Mouse (Mus musculus) hindbrain, embryonic 11.5 days (tissue): Measurements from ENCODE around the gene Gm15155. TPM values are rescaled to one million over a fixed set of nuclear protein-coding genes. Genes with fewer than 3 reads are reported as not detected.
"Not testable (repeated sequence)": the region's sequence is repeated elsewhere in the genome, so short reads cannot be mapped to it uniquely, and the experiment has no call there.

Source experiments
- ATAC-seq: fragments of 200-750 bp; cut with Nextera tagmentation; 2 replicates; pipeline ENCODE4 v1.8.0; 2017; ENCODE audit warnings: mild to moderate bottlenecking, moderate TSS enrichment, moderate library complexity; ENCODE audit not compliant: low FRiP score
- DNase-seq: peaks from one replicate; pipeline ENCODE4 v3.0.0-alpha.2; 2015; ENCODE audit warnings: low spot score
- H3K27ac ChIP-seq: fragments of 300-500 bp; sonication (generic); 2 replicates; pipeline ENCODE4 v1.5.1; 2014; ENCODE audit warnings: mild to moderate bottlenecking, low read depth, low read length
- H3K27me3 ChIP-seq: fragments of 300-500 bp; sonication (generic); 2 replicates; pipeline ENCODE4 v1.6.1; 2014; ENCODE audit warnings: mild to moderate bottlenecking, low read length, moderate library complexity, mixed read lengths; ENCODE audit not compliant: control insufficient read depth, insufficient read depth
- H3K36me3 ChIP-seq: fragments of 300-500 bp; sonication (generic); 2 replicates; pipeline ENCODE4 v1.6.1; 2014; ENCODE audit warnings: mild to moderate bottlenecking, low read length, moderate library complexity, mixed read lengths; ENCODE audit not compliant: control insufficient read depth, insufficient read depth
- H3K4me1 ChIP-seq: fragments of 300-500 bp; sonication (generic); replicated peaks from 2 replicates; pipeline ENCODE4 v1.6.1; 2014; ENCODE audit warnings: low read length, mixed read lengths; ENCODE audit not compliant: control insufficient read depth, insufficient read depth
- H3K4me2 ChIP-seq: fragments of 300-500 bp; sonication (generic); replicated peaks from 2 replicates; pipeline ENCODE4 v1.6.1; 2014; ENCODE audit warnings: mild to moderate bottlenecking, low read depth, low read length
- H3K4me3 ChIP-seq: fragments of 300-500 bp; sonication (generic); 2 replicates; pipeline ENCODE4 v1.5.1; 2014; ENCODE audit warnings: low read depth, low read length
- H3K9ac ChIP-seq: fragments of 300-500 bp; sonication (generic); 2 replicates; pipeline ENCODE4 v1.6.1; 2014; ENCODE audit warnings: low read depth, low read length
- H3K9me3 ChIP-seq: fragments of 300-500 bp; sonication (generic); 2 replicates; pipeline ENCODE4 v1.6.1; 2016; ENCODE audit warnings: low read length; ENCODE audit not compliant: control insufficient read depth
- WGBS: fragments of 180-500 bp; shearing (Covaris S2); extraction: QIAGEN DNeasy Blood & Tissue Kit; methylation state at CpG from one replicate; pipeline ENCODE4 v1.1.7; 2014; 5-methylcytosine and 5-hydroxymethylcytosine counted together
- polyA plus RNA-seq: library from polyadenylated mRNA; unstranded; fragments of >200 nt; fragmentation: Nextera tagmentation; extraction: Ambion mirVana; gene quantifications from 2 replicates; pipeline ENCODE4 v1.2.1, GENCODE M21; 2014

Gene Gm15155
- polyA plus RNA-seq, 1 experiment from 2014 or later: not detected

DNA sequence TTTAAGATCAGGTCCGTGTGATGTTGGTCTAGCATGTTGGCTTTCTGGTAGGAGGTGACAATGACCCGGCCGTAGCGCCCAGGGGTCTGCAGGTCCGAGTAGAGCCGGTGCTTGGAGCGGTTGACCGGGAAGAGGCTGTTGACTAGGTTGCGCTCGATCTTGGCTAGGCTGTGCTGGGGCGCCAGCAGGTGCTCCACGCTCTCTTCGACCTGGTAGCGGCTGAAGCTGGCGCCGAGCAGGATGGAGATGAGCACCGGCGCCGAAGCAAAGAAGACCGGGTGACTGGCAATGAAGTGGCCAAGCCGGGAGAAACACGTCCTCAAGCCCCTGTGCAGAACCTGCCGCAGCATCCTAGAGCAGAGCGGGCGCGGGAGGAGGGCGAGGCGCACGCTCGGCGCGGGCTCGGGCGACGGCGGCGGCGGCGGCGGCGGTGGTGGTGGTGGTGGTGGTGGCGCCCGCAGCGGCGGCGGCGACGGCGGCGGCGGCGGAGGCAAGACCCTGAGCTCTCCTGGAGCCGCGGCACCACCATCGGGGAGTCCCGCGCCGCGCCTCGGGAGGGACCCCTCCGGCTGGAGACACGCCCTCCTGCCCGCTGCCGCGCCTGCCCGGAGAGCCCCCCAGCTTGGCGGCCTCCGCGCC is 1.5 kb upstream of the Gm15155 start:
- peak; percentile 80 for ATAC-seq
- Histone ChIP-seq H3K4me3 (peak overlapping the region; percentile 49), H3K9ac (no peak overlapping the region), H3K4me1 (no peaks in the 10 kb centered on the region), H3K36me3 (no peaks in the 10 kb centered on the region), H3K27me3 (peaks cover 20% of the 10 kb centered on the region), H3K27ac (no peak overlapping the region), H3K9me3 (no peaks in the 10 kb centered on the region), H3K4me2 (peak overlapping the region; percentile 85)
- 17% methylated on average over 32 of the region's 69 CpGs for WGBS
- DNase-seq: peak; percentile 43

GRCm38 (mm10) chrX:155623701-155624281 is 750 bp upstream of the Gm15155 start, which contains the start of gene Ptchd1:
TSS of gene Ptchd1 (minus strand) at chrX:155623814.
- Histone ChIP-seq H3K9me3 (no peaks in the 10 kb centered on the region), H3K4me3 (peak within 1 kb of the TSS; percentile 49), H3K9ac (no peak within 1 kb of the TSS), H3K27me3 (peaks cover 20% of the 10 kb centered on the region), H3K36me3 (no peaks in the 10 kb centered on the region), H3K27ac (no peak within 1 kb of the TSS), H3K4me2 (peak within 1 kb of the TSS; percentile 85), H3K4me1 (no peaks in the 10 kb centered on the region)
- WGBS: 13% methylated on average over 32 of the region's 34 CpGs
- DNase-seq (peak; percentile 40), ATAC-seq (peak; percentile 84)

DNA sequence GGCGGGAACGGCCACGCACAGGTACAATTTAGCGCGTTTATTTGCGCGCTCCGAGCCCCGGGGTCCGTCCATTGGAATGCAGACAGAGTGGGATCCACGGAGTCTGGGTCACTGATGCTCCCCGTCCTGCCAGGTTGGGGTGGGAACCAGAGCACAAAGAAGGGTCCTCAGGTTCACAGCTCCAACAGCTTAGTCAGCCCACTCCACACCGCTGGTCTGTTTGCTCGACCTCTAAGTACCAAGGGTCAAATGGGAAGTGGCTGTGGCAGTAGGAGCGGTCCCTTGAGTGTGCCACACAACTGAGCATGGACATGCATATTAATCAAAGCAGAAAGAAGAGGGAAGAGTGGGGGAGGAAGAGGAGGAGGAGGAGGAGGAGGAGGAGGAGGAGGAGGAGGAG is 354 bp downstream of the Gm15155 start:
- Histone ChIP-seq H3K9ac (no peak overlapping the region), H3K36me3 (no peaks in the 10 kb centered on the region), H3K9me3 (no peaks in the 10 kb centered on the region), H3K4me1 (no peaks in the 10 kb centered on the region), H3K4me3 (peak overlapping the region; percentile 49), H3K4me2 (peak overlapping the region; percentile 85), H3K27me3 (peaks cover 20% of the 10 kb centered on the region), H3K27ac (no peak overlapping the region)
- WGBS: 16% methylated on average over 15 of the region's 15 CpGs
- ATAC-seq (no peak), DNase-seq (no peak)

GRCm38 (mm10) chrX:155625671-155626196 is 1.2 kb downstream of the Gm15155 start:
- ATAC-seq: no peak
- 10% methylated on average over 13 of the region's 13 CpGs for WGBS
- H3K36me3 ChIP-seq: no peaks in the 10 kb centered on the region
- H3K27ac ChIP-seq: no peak overlapping the region
- peaks cover 20% of the 10 kb centered on the region for H3K27me3 ChIP-seq
- H3K4me1 ChIP-seq: no peaks in the 10 kb centered on the region
- H3K4me2 ChIP-seq: no peak overlapping the region
- no peaks in the 10 kb centered on the region for H3K9me3 ChIP-seq
- H3K4me3 ChIP-seq: no peak overlapping the region
- DNase-seq: peak; percentile 16
- no peak overlapping the region for H3K9ac ChIP-seq

- Histone ChIP-seq H3K4me1 (no peaks in the 10 kb centered on the region), H3K9ac (no peak overlapping the region), H3K27me3 (no peaks in the 10 kb centered on the region), H3K4me2 (no peak overlapping the region), H3K27ac (no peak overlapping the region), H3K36me3 (no peaks in the 10 kb centered on the region), H3K9me3 (no peaks in the 10 kb centered on the region), H3K4me3 (no peak overlapping the region)
- 0% methylated on average over 1 of the region's 1 CpGs for WGBS
- ATAC-seq (no peak), DNase-seq (peak; percentile 36)
Measured at GRCm38 (mm10) chrX:155643975-155644374, 19.4 kb downstream of the Gm15155 start.

DNA sequence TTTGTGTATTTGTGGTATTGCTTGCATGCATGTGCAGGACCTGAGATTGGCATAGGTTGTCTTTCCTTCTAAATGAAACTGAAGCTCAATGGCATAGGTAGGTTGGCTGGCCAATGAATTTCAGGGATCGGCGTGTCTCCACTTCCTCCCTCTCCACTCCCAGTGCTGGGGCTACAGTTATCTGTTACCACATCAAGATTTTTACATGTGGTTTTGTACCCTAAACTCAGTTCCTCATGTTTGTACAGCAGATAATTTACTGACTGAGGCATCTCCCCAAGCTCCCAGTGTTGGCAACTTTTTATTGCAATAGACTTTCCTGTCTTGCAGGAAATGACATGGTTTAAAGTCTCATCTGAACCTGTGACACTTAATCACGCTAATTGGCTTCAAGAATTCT is 21.4 kb downstream of the Gm15155 start:
- 90% methylated on average over 3 of the region's 3 CpGs for WGBS
- Histone ChIP-seq H3K4me1 (no peaks in the 10 kb centered on the region), H3K9me3 (no peaks in the 10 kb centered on the region), H3K27me3 (no peaks in the 10 kb centered on the region), H3K4me2 (no peak overlapping the region), H3K27ac (no peak overlapping the region), H3K4me3 (no peak overlapping the region), H3K36me3 (no peaks in the 10 kb centered on the region), H3K9ac (no peak overlapping the region)
- no peak for ATAC-seq
- no peak for DNase-seq

DNA sequence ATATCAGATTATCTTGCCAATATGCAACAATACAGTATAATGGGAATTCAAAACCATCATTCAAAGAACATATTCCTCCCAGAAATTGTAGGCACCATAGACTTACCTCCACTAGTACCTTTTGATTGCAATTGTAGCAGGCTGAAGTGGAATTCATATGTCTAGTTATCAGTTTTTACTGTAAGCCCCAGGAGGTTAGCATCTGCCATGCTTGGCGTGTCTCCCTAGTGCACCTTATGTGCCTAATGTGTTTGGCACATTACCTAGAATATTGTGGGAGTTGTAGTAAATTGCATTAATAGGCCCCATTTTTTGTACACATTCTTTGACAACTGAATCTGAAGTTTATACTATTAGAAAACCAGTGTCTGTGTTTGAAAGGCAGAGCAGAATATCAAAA is 33.4 kb downstream of the Gm15155 start:
- WGBS: 95% methylated on average over 1 of the region's 1 CpGs
- H3K9ac ChIP-seq: no peak overlapping the region
- ATAC-seq (no peak), DNase-seq (no peak)
- H3K4me2 ChIP-seq: no peak overlapping the region
- H3K4me3 ChIP-seq: no peak overlapping the region
- no peaks in the 10 kb centered on the region for H3K27me3 ChIP-seq
- no peaks in the 10 kb centered on the region for H3K9me3 ChIP-seq
- H3K4me1 ChIP-seq: no peaks in the 10 kb centered on the region
- no peak overlapping the region for H3K27ac ChIP-seq
- H3K36me3 ChIP-seq: no peaks in the 10 kb centered on the region

GRCm38 (mm10) chrX:155690440-155690839 is 65.9 kb downstream of the Gm15155 start:
- not testable (repeated sequence) for H3K27ac ChIP-seq, H3K27me3 ChIP-seq, H3K36me3 ChIP-seq, H3K4me2 ChIP-seq, H3K9ac ChIP-seq, DNase-seq, H3K4me3 ChIP-seq, ATAC-seq, H3K9me3 ChIP-seq, H3K4me1 ChIP-seq
- 89% methylated on average over 1 of the region's 1 CpGs for WGBS

DNA sequence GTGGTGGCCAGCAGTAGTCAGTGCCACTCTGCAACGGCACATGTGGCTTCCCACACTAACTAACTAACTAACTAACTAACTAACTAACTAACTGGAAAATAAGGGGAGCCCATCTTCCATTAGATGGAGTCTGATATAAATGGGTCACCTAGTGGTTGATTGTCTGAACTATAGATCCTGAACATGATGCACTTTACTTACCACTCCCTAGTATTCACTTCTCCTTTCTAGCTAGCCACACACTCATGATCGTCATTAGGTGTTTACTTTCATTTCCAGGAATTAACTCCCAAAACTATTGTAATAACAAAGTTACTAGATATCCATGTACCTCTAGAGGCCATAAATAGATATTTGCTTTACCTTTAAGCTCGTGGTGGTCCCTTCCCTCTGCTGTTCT is 99.6 kb downstream of the Gm15155 start:
- Histone ChIP-seq H3K4me1 (no peaks in the 10 kb centered on the region), H3K4me2 (no peak overlapping the region), H3K36me3 (no peaks in the 10 kb centered on the region), H3K27me3 (no peaks in the 10 kb centered on the region), H3K9ac (no peak overlapping the region), H3K27ac (no peak overlapping the region), H3K4me3 (no peak overlapping the region), H3K9me3 (no peaks in the 10 kb centered on the region)
- 77% methylated on average over 3 of the region's 3 CpGs for WGBS
- ATAC-seq (no peak), DNase-seq (no peak)
